Mouse (Mus musculus): ENCODE measurements around the gene Plekhh3.
A peak's percentile ranks its signal among the peaks of the same experiment; 100 is the strongest.

The Plekhh3 gene

GRCm38 (mm10) chr11:101170811-101171610 lies at the start of gene Plekhh3:
Gene Plekhh3 (minus strand): TSS chr11:101171351.
- DNase-seq, result peak; percentile 97 to 99

GRCm38 (mm10) chr11:101220853-101221252 lies 49.7 kb upstream of the Plekhh3 start:
- DNase-seq, result no peak

- DNase-seq, result peak in 1 of 2 experiments; percentile 35
These were observed 47.4 kb upstream of the Plekhh3 start for GRCm38 (mm10) chr11:101218436-101219055.

- DNase-seq, result no peak
These were observed 45.8 kb upstream of the Plekhh3 start for GRCm38 (mm10) chr11:101216936-101217335.

- DNase-seq, result peak in 1 of 2 experiments; percentile 48
These were observed 40.8 kb upstream of the Plekhh3 start for GRCm38 (mm10) chr11:101211970-101212369.

GRCm38 (mm10) chr11:101200986-101201385 lies 29.8 kb upstream of the Plekhh3 start:
- no peak for DNase-seq

- DNase-seq, result no peak
These were observed 28.4 kb upstream of the Plekhh3 start for GRCm38 (mm10) chr11:101199555-101199954.

GRCm38 (mm10) chr11:101196175-101196574 lies 25.0 kb upstream of the Plekhh3 start:
- DNase-seq, result no peak

- no peak for DNase-seq
These were observed 24.4 kb upstream of the Plekhh3 start for GRCm38 (mm10) chr11:101195571-101195970.

GRCm38 (mm10) chr11:101195101-101195500 lies 23.9 kb upstream of the Plekhh3 start:
- DNase-seq, result no peak

- no peak for DNase-seq
These were observed 23.5 kb upstream of the Plekhh3 start for GRCm38 (mm10) chr11:101194643-101195042.

GRCm38 (mm10) chr11:101194137-101194536 lies 23.0 kb upstream of the Plekhh3 start:
- no peak for DNase-seq

GRCm38 (mm10) chr11:101193076-101193475 lies 21.9 kb upstream of the Plekhh3 start:
- DNase-seq, result no peak

GRCm38 (mm10) chr11:101192646-101193045 lies 21.5 kb upstream of the Plekhh3 start:
- no peak for DNase-seq

- no peak for DNase-seq
These were observed 20.8 kb upstream of the Plekhh3 start for GRCm38 (mm10) chr11:101191919-101192470.

- no peak for DNase-seq
These were observed 20.1 kb upstream of the Plekhh3 start for GRCm38 (mm10) chr11:101190913-101191907.

- DNase-seq, result no peak
These were observed 19.2 kb upstream of the Plekhh3 start for GRCm38 (mm10) chr11:101190181-101190912.

GRCm38 (mm10) chr11:101189495-101190180 lies 18.5 kb upstream of the Plekhh3 start:
- peak; percentile 45 to 83 for DNase-seq

GRCm38 (mm10) chr11:101188166-101188805 lies 17.1 kb upstream of the Plekhh3 start:
- no peak for DNase-seq

GRCm38 (mm10) chr11:101187541-101187940 lies 16.4 kb upstream of the Plekhh3 start:
- DNase-seq, result no peak
